Mouse (Mus musculus) layer of hippocampus, postnatal 25 days (tissue): Measurements from ENCODE around the gene A930002H24Rik. TPM values are rescaled to one million over a fixed set of nuclear protein-coding genes. Genes with fewer than 3 reads are reported as not detected.

Experiments
- DNase-seq, 2 experiments: peaks; one replicate each; pipeline ENCODE4 v3.0.0; 2022; ENCODE audit warnings: mixed read lengths in 2 of 2, low spot score in 1 of 2; ENCODE audit errors: extremely low spot score in 1 of 2
- total RNA-seq, 2 experiments: library from RNA; stranded (reverse); gene quantifications; 2 replicates each; pipeline ENCODE4 v1.2.3; 2021

A930002H24Rik gene
- total RNA-seq, 2 experiments from 2014 or later, result 1.2 TPM; not detected in 1

- no peak for DNase-seq
Observed at GRCm38 (mm10) chr17:63838144-63838543, 25.4 kb downstream of the A930002H24Rik start.

- no peak for DNase-seq
Observed at GRCm38 (mm10) chr17:63836641-63837040, 26.9 kb downstream of the A930002H24Rik start.

DNA sequence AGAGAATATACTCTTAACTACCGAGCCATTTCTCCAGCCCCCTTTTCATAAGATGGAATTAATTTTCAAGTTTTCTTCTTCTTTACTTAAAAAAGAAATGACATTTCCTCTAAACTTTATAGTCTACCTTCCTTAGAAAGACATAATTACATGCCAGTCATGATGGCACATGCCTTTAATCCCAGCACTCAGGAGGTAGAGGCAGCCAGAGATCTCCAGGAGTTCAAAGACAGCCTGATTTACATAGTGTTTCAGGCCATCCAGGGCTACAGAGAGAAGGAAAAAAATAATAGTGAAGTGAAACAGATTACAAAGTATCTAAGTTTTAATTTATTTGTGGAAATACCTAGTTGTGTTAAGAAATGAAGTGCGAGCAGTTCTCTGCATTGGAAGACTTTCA, 27.4 kb downstream of the A930002H24Rik start:
- no peak for DNase-seq

GRCm38 (mm10) chr17:63831550-63831949, 32.0 kb downstream of the A930002H24Rik start:
- DNase-seq, result no peak

DNA sequence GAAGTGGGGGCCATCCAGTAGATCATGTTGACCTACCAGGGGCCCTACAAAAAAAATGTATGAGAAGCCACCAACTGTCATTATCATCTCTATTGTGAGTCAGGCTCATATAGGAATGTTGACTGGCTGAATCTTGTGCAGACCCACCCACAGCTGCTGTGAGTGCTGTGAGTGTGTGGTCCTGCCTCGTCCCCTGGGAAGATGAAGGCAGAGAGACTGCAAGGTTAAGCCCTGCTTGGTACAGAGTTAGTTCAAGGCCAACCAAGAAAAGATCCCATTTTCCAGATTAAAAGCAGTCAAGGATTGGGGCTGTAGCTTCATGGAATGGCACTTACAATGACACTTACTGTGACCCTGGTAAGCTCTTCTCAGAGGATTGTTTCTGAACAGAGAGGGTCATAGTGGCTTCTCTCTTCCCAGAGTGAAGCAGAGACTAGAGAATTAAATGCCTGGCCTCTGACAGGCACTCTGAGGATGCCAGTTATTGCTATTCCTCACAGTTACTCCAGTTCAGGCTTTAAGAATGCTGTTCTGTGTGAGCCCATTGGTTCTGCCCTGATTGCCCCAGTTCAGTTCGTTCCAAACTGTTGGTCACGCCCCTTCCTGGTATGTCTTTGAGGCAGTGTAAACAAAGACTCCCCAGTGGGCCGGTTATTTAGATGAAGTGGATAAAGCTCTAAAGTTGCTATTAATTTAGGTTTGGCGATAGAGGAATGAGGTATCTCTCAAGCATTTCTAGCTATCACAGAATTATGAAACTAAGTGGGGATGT, 34.8 kb downstream of the A930002H24Rik start:
- no peak for DNase-seq

- DNase-seq, result no peak
Observed at GRCm38 (mm10) chr17:63826767-63827166, 36.8 kb downstream of the A930002H24Rik start.

DNA sequence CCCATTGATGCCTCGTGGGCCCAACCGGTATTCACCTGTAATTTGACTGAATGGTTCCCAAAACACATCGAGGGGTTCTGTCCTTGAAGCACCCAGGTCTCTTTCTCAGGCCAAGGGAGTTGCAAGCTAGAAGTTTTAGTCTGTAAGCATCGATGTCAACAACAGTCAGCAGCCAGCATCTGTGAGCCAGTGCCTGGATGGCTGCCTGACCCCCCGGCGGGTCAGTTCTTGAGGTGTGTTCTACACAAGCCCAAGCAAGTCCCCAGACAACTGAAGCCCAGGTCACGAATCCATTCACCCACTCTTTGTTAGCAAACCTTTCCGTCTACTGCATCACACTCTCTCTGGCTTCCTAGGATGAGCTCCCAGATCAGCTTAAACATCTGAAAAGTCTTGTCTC, 37.4 kb downstream of the A930002H24Rik start:
- DNase-seq, result no peak

- DNase-seq, result no peak
Observed at GRCm38 (mm10) chr17:63824141-63824540, 39.5 kb downstream of the A930002H24Rik start.

GRCm38 (mm10) chr17:63818444-63819027, 45.1 kb downstream of the A930002H24Rik start:
- DNase-seq, result no peak

GRCm38 (mm10) chr17:63813552-63813951, 50.0 kb downstream of the A930002H24Rik start:
- no peak for DNase-seq

Other genes starting within 250 kb of the A930002H24Rik start
- gene Fer, start 729 bp downstream of the A930002H24Rik start, total RNA-seq, result 10 to 100 TPM; 33.0 TPM